Mouse (Mus musculus) v-Abl transformed pro-B cells (cell line): ENCODE results near the gene Rps23.

Experiments
- in situ Hi-C, 2 experiments: fragments of 400-800 bp; cut with MboI; formaldehyde crosslinking; loops; one replicate each; pipeline ENCODE4 v1.15.1; 2025; ENCODE audit not compliant: unreplicated experiment in 2 of 2

The Rps23 gene

GRCm38 (mm10) chr13:90922751-90923612, at the start of gene Rps23:
TSS of gene Rps23 (plus strand) at chr13:90922958.
- in situ Hi-C loops, result loop anchor here (10.0 kb wide), 2 partner anchors 882 to 1412 kb away; partner anchors contain the start of gene Zcchc9 (in 1 of the 2)

GRCm38 (mm10) chr13:90881727-90882429, 40.9 kb upstream of the Rps23 start:
- in situ Hi-C loops, result no loop called here

- in situ Hi-C loops, result no loop called here
These were observed 36.8 kb upstream of the Rps23 start for GRCm38 (mm10) chr13:90885856-90886532.

GRCm38 (mm10) chr13:90886568-90886983, 36.2 kb upstream of the Rps23 start:
- in situ Hi-C loops, result no loop called here

- in situ Hi-C loops, result no loop called here
These were observed 32.6 kb upstream of the Rps23 start for GRCm38 (mm10) chr13:90890111-90890510.

GRCm38 (mm10) chr13:90894819-90895218, 27.9 kb upstream of the Rps23 start:
- in situ Hi-C loops, result no loop called here

- in situ Hi-C loops, result no loop called here
These were observed 26.7 kb upstream of the Rps23 start for GRCm38 (mm10) chr13:90896098-90896497.

- in situ Hi-C loops, result no loop called here
These were observed 25.9 kb upstream of the Rps23 start for GRCm38 (mm10) chr13:90896821-90897220.

- in situ Hi-C loops, result no loop called here
These were observed 17.6 kb upstream of the Rps23 start, which contains the start of gene Atp6ap1l for GRCm38 (mm10) chr13:90905176-90905575. TSS of gene Atp6ap1l (minus strand) at chr13:90905355.

GRCm38 (mm10) chr13:90907376-90907775, 15.4 kb upstream of the Rps23 start:
- in situ Hi-C loops, result no loop called here

GRCm38 (mm10) chr13:90912760-90913674, 9.7 kb upstream of the Rps23 start:
- in situ Hi-C loops, result no loop called here

GRCm38 (mm10) chr13:90913675-90914192, 9.0 kb upstream of the Rps23 start:
- in situ Hi-C loops, result no loop called here

- in situ Hi-C loops, result no loop called here
These were observed 8.0 kb upstream of the Rps23 start for GRCm38 (mm10) chr13:90914721-90915120.

GRCm38 (mm10) chr13:90923617-90924016, 859 bp downstream of the Rps23 start:
- in situ Hi-C loops, result loop anchor here (10.0 kb wide), 2 partner anchors 881 to 1411 kb away; partner anchors contain the start of gene Zcchc9 (in 1 of the 2)

- in situ Hi-C loops, result loop anchor here (10.0 kb wide), 2 partner anchors 881 to 1411 kb away; partner anchors contain the start of gene Zcchc9 (in 1 of the 2)
These were observed 1.3 kb downstream of the Rps23 start for GRCm38 (mm10) chr13:90924072-90924471.

- in situ Hi-C loops, result loop anchor here (5.0 to 25.0 kb wide), 5 partner anchors 880 to 1562 kb away; partner anchors contain the start of genes Fam151b (in 2 of the 2) and Zcchc9 (in 2 of the 2)
These were observed 2.4 kb downstream of the Rps23 start for GRCm38 (mm10) chr13:90925191-90925590.

- in situ Hi-C loops, result loop anchor here (5.0 to 25.0 kb wide), 5 partner anchors 879 to 1561 kb away; partner anchors contain the start of genes Fam151b (in 2 of the 2) and Zcchc9 (in 2 of the 2)
These were observed 3.5 kb downstream of the Rps23 start for GRCm38 (mm10) chr13:90926125-90926765.

GRCm38 (mm10) chr13:90926938-90927633, 4.3 kb downstream of the Rps23 start:
- in situ Hi-C loops, result loop anchor here (5.0 to 25.0 kb wide), 5 partner anchors 878 to 1560 kb away; partner anchors contain the start of genes Fam151b (in 2 of the 2) and Zcchc9 (in 2 of the 2)
